Mouse (Mus musculus) liver, postnatal 0 days (tissue): ENCODE measurements at regions not wholly inside any gene's neighbourhood (a gene's known extent, or its start where the extent isn't known, plus 50 kb on each side); places are given as distances from the start of the nearest gene placed in this dataset. TPM values are rescaled to one million over a fixed set of nuclear protein-coding genes. Genes with fewer than 3 reads are reported as not detected.

Experiments
- ATAC-seq: fragments of 200-750 bp; cut with Nextera tagmentation; 2 replicates; pipeline ENCODE4 v1.8.0; 2017; ENCODE audit warnings: mild to moderate bottlenecking, moderate library complexity
- DNase-seq: peaks from one replicate; pipeline ENCODE4 v3.0.0-alpha.2; 2016
- H3K27ac ChIP-seq: fragments of 300-500 bp; sonication (generic); 2 replicates; pipeline ENCODE4 v1.5.1; 2014; ENCODE audit warnings: antibody characterized with exemption, moderate library complexity, mild to moderate bottlenecking, low read depth
- H3K27me3 ChIP-seq: fragments of 300-500 bp; sonication (generic); 2 replicates; pipeline ENCODE4 v1.6.1; 2014; ENCODE audit warnings: low read length, control low read depth, mixed read lengths; ENCODE audit not compliant: insufficient read depth
- H3K36me3 ChIP-seq: fragments of 300-500 bp; sonication (generic); replicated peaks from 2 replicates; pipeline ENCODE4 v1.6.1; 2014; ENCODE audit warnings: mild to moderate bottlenecking, control low read depth, low read length, moderate library complexity, mixed read lengths; ENCODE audit not compliant: insufficient read depth
- H3K4me1 ChIP-seq: fragments of 300-500 bp; sonication (generic); 2 replicates; pipeline ENCODE4 v1.6.1; 2014; ENCODE audit warnings: antibody characterized with exemption, mild to moderate bottlenecking, control low read depth; ENCODE audit not compliant: insufficient read depth
- H3K4me2 ChIP-seq: fragments of 300-500 bp; sonication (generic); 2 replicates; pipeline ENCODE4 v1.6.1; 2014; ENCODE audit warnings: low read depth, mild to moderate bottlenecking, low read length, moderate library complexity, mixed read lengths
- H3K4me3 ChIP-seq: fragments of 300-500 bp; sonication (generic); 2 replicates; pipeline ENCODE4 v1.5.1; 2014; ENCODE audit warnings: low read depth, low read length
- H3K9ac ChIP-seq: fragments of 300-500 bp; sonication (generic); replicated peaks from 2 replicates; pipeline ENCODE4 v1.6.1; 2014; ENCODE audit warnings: mild to moderate bottlenecking, moderate library complexity
- H3K9me3 ChIP-seq: fragments of 300-500 bp; sonication (generic); 2 replicates; pipeline ENCODE4 v1.6.1; 2016; ENCODE audit warnings: mild to moderate bottlenecking, control low read depth, low read length, mixed read lengths
- CTCF ChIP-seq: sonication (generic); IDR thresholded peaks from 2 replicates; pipeline ENCODE4 v1.5.1; 2016; ENCODE audit warnings: antibody characterized with exemption, low read depth
- EP300 ChIP-seq: IDR thresholded peaks from 2 replicates; pipeline ENCODE4 v1.6.1; 2016; ENCODE audit warnings: antibody characterized with exemption, low read depth, mild to moderate bottlenecking
- WGBS: fragments of 180-500 bp; shearing (Covaris S2); extraction: QIAGEN DNeasy Blood & Tissue Kit; methylation state at CpG from one replicate; pipeline ENCODE4 v1.1.7; 2014; ENCODE audit not compliant: insufficient replicate concordance; 5-methylcytosine and 5-hydroxymethylcytosine counted together
- microRNA counts: library from miRNA; unstranded; fragments of <30 nt; microRNA quantifications from one replicate; lab custom pipeline; 2015
- microRNA-seq: library from miRNA; unstranded; fragments of <30 nt; microRNA quantifications from one replicate; pipeline ENCODE4, GENCODE M21; 2016

GRCm38 (mm10) chr7:61864517-61864916 lies 481.9 kb upstream of the Ndn start:
- ATAC-seq = no peak
- TF ChIP-seq EP300 (no peak), CTCF (no peak)
- H3K36me3 ChIP-seq = no peaks in the 10 kb centered on the region

DNA sequence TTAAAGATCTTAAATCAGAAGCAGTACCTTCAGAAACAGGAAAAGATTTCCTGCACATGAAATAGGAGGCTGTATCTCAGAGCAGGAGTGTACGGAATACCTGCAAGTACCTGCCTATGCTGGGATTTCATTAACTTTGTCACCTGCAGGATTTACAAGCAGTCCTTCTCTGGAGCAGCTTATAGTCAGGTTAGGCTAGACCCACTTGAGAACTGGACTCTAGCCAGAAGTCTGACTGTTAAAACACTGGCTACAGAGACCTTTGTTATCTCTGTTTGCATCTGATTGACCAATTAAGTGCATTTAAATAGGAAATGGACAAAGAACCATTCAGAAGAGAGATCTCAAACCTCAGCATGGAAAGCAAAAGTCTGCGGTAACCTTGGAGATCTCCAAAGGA lies 480.0 kb upstream of the Ndn start:
- ATAC-seq (no peak), DNase-seq (no peak)
- Histone ChIP-seq H3K4me3 (no peak overlapping the region), H3K4me2 (no peak overlapping the region), H3K4me1 (no peaks in the 10 kb centered on the region), H3K27me3 (no peaks in the 10 kb centered on the region), H3K9me3 (no peaks in the 10 kb centered on the region), H3K9ac (no peak overlapping the region), H3K36me3 (no peaks in the 10 kb centered on the region), H3K27ac (no peak overlapping the region)
- TF ChIP-seq EP300 (no peak), CTCF (no peak)
- 71% methylated on average over 2 of the region's 2 CpGs for WGBS

More at GRCm38 (mm10) chr7:61864517-61864916, 481.9 kb upstream of the Ndn start:
- H3K27ac ChIP-seq = no peak overlapping the region
- no peak for DNase-seq
- no peak overlapping the region for H3K4me3 ChIP-seq
- H3K4me1 ChIP-seq = no peaks in the 10 kb centered on the region
- no peak overlapping the region for H3K4me2 ChIP-seq
- no peaks in the 10 kb centered on the region for H3K27me3 ChIP-seq
- no peaks in the 10 kb centered on the region for H3K9me3 ChIP-seq
- no peak overlapping the region for H3K9ac ChIP-seq

GRCm38 (mm10) chr7:61876220-61876619 lies 470.1 kb upstream of the Ndn start:
- no peaks in the 10 kb centered on the region for H3K9me3 ChIP-seq
- no peak for TF ChIP-seq EP300
- no peak for TF ChIP-seq CTCF
- no peaks in the 10 kb centered on the region for H3K4me1 ChIP-seq
- no peaks in the 10 kb centered on the region for H3K36me3 ChIP-seq
- no peak overlapping the region for H3K4me2 ChIP-seq
- ATAC-seq = no peak
- no peak overlapping the region for H3K4me3 ChIP-seq
- H3K27me3 ChIP-seq = no peaks in the 10 kb centered on the region
- no peak overlapping the region for H3K9ac ChIP-seq
- no peak overlapping the region for H3K27ac ChIP-seq
- DNase-seq = no peak
- 73% methylated on average over 3 of the region's 3 CpGs for WGBS

DNA sequence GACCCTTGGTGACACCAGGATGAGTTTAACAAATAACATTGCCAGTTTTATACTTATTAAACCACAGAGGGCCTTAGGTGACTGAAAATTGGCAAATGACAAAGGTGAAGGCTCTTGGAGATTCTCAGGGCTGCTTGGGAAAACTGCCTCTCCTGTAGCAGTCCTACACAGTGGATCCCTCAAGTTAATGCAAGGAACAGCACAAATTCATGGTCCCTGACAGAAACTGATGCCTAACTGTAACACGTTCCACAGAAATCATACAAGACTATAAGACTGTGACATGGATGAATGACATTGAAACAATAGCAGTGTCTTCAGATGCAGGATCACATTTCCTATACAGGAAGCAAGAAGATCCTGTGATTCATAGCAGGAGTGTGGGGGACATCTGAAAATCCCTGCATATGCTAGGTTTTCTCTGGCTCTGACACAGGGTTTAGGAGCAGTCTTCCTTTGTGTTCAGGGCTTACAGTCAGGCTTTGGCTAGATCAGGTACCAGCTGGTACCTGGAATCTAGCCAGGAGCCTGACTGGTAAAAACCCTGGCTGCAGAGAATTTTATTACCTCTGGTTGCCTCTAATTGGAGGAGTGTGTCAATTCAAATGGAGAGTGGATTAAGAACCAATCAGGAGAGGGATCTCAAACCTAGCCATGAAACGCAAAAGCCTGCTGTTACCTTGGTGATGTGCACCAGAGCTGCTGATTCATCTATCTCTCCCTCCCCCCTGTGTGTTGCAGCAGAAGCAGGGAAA lies 468.9 kb upstream of the Ndn start:
- no peaks in the 10 kb centered on the region for H3K36me3 ChIP-seq
- no peaks in the 10 kb centered on the region for H3K9me3 ChIP-seq
- H3K27ac ChIP-seq = no peak overlapping the region
- H3K4me2 ChIP-seq = no peak overlapping the region
- DNase-seq = no peak
- no peaks in the 10 kb centered on the region for H3K4me1 ChIP-seq
- no peak overlapping the region for H3K4me3 ChIP-seq
- no peak for ATAC-seq
- H3K27me3 ChIP-seq = no peaks in the 10 kb centered on the region
- H3K9ac ChIP-seq = no peak overlapping the region
- 43% methylated on average over 2 of the region's 2 CpGs for WGBS
- TF ChIP-seq CTCF = no peak
- TF ChIP-seq EP300 = no peak

DNA sequence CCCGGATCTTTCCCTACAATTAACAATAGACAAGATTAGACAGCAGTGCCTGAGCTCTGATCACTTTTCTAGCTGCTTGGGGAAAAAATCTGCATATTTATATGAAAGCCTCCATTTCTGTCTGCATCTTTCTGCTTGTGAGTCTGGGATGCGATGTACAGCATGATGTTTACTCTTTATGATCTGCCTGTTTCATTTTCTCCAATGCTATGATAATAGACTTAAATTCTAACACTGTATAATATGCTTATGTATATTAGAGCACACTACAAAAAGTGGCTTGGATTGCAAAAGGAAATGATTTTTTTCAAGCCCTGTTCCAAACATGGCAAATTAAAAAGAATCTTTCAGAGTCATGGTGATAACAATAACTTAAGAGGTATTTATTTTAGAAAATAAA lies 468.3 kb upstream of the Ndn start:
- Histone ChIP-seq H3K9me3 (no peaks in the 10 kb centered on the region), H3K27me3 (no peaks in the 10 kb centered on the region), H3K4me3 (no peak overlapping the region), H3K4me2 (no peak overlapping the region), H3K4me1 (no peaks in the 10 kb centered on the region), H3K9ac (no peak overlapping the region), H3K36me3 (no peaks in the 10 kb centered on the region), H3K27ac (no peak overlapping the region)
- ATAC-seq (no peak), DNase-seq (no peak)
- TF ChIP-seq EP300 = no peak
- no peak for TF ChIP-seq CTCF
- 47% methylated on average over 2 of the region's 2 CpGs for WGBS

DNA sequence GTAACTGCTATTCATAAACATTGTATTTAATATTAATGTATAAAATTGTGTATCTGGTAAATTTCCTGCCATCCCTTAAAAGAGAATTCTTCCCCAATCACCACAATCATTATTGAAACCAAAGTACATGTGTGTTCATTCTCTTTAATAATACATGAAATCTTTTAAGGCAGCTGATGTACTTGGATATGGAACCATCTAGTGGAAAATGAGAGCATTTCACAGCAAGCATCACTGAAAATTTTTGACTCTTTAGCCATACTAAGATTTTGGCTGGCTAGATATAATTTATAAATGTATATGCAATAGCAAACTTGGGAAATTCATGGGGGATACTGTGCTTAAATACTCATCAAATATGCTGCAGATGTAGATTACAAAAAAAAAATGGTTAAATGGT lies 467.8 kb upstream of the Ndn start:
- Histone ChIP-seq H3K9ac (no peak overlapping the region), H3K27ac (no peak overlapping the region), H3K4me1 (no peaks in the 10 kb centered on the region), H3K4me3 (no peak overlapping the region), H3K4me2 (no peak overlapping the region), H3K27me3 (no peaks in the 10 kb centered on the region), H3K9me3 (no peaks in the 10 kb centered on the region), H3K36me3 (no peaks in the 10 kb centered on the region)
- TF ChIP-seq CTCF = no peak
- DNase-seq = no peak
- no peak for ATAC-seq

MicroRNAs in the stretch of these regions (microRNA counts, 519-probe panel; counts per million panel counts)
- not detected for microRNA mmu-miR-344 (lab: Ali Mortazavi, UCI)

Small RNA genes in the stretch of these regions (microRNA-seq; reads per million reads assigned to microRNA genes)
- gene Gm22466 (not detected), gene Gm23490 (not detected), gene Gm23873 (2.0 reads per million), gene Gm23917 (not detected), gene Gm23962 (not detected), gene Gm25533 (not detected), gene Mir344 (not detected), gene Mir344b (not detected), gene Mir344c (not detected), gene Mir344d-1 (not detected), gene Mir344d-2 (not detected), gene Mir344d-3 (not detected), gene Mir344e (not detected), gene Mir344h-1 (not detected), gene Mir344h-2 (not detected)
